Mouse (Mus musculus) liver, adult 2 months (tissue): ENCODE measurements around the gene Mras. TPM values are rescaled to one million over a fixed set of nuclear protein-coding genes. Genes with fewer than 3 reads are reported as not detected.

Source experiments
- DNase-seq: peaks from one replicate; pipeline ENCODE4 v3.0.0-alpha.2; 2011; ENCODE audit warnings: low read depth, low spot score; ENCODE audit errors: extremely low read depth
- H3K27ac ChIP-seq: fragments of 200-500 bp; replicated peaks from 2 replicates; pipeline ENCODE4 v1.5.1; 2012; ENCODE audit warnings: low read depth, mild to moderate bottlenecking, control low read depth, inconsistent platforms, low read length; ENCODE audit not compliant: insufficient read depth
- H3K27me3 ChIP-seq: fragments of 200-500 bp; 2 replicates; pipeline ENCODE4 v1.6.1; 2012; ENCODE audit warnings: mild to moderate bottlenecking, moderate library complexity, low read length, inconsistent platforms; ENCODE audit not compliant: control insufficient read depth, insufficient read depth
- H3K36me3 ChIP-seq: fragments of 200-500 bp; 2 replicates; pipeline ENCODE4 v1.6.1; 2012; ENCODE audit warnings: low read length, inconsistent platforms; ENCODE audit not compliant: control insufficient read depth, insufficient read depth
- H3K4me1 ChIP-seq: fragments of 200-500 bp; 2 replicates; pipeline ENCODE4 v1.6.1; 2011; ENCODE audit warnings: low read length; ENCODE audit not compliant: control insufficient read depth, insufficient read depth
- H3K4me3 ChIP-seq: fragments of 200-500 bp; 2 replicates; pipeline ENCODE4 v1.5.1; 2011; ENCODE audit warnings: low read depth, mild to moderate bottlenecking, control low read depth, low read length, moderate library complexity; ENCODE audit not compliant: insufficient read depth
- H3K79me2 ChIP-seq: fragments of 200-500 bp; 2 replicates; pipeline ENCODE4 v1.6.1; 2012; ENCODE audit warnings: inconsistent platforms, mild to moderate bottlenecking, low read length, moderate library complexity; ENCODE audit not compliant: control insufficient read depth, insufficient read depth
- H3K9ac ChIP-seq: fragments of 200-500 bp; 2 replicates; pipeline ENCODE4 v1.6.1; 2012; ENCODE audit warnings: low read depth, mild to moderate bottlenecking, control low read depth, inconsistent platforms, low read length
- CTCF ChIP-seq: fragments of 200-500 bp; IDR thresholded peaks from 2 replicates; pipeline ENCODE4 v1.5.1; 2011; ENCODE audit warnings: low read depth, low read length, control low read depth
- POLR2A ChIP-seq: fragments of 200-500 bp; IDR thresholded peaks from 2 replicates; pipeline ENCODE4 v1.6.1; 2011; ENCODE audit warnings: low read length, control low read depth; ENCODE audit not compliant: insufficient read depth; ENCODE audit errors: extremely low read depth
- WGBS: fragments of 180-500 bp; shearing (Covaris S2); methylation state at CpG from one replicate; pipeline ENCODE4 v1.1.7; 2018; 5-methylcytosine and 5-hydroxymethylcytosine counted together
- polyA plus RNA-seq: library from polyadenylated mRNA; depleted of rRNA; stranded (reverse); fragments of >200 nt; gene quantifications from 2 replicates; pipeline ENCODE4 v1.2.3, GENCODE M21; 2012; rRNA removed
- total RNA-seq: library from RNA; depleted of rRNA; stranded (reverse); fragments of >200 nt; gene quantifications from 2 replicates; pipeline ENCODE4 v1.2.3, GENCODE M21; 2014; rRNA removed

The Mras gene
- total and polyA plus RNA-seq, 2 experiments: 2.9 to 4.1 TPM

DNA sequence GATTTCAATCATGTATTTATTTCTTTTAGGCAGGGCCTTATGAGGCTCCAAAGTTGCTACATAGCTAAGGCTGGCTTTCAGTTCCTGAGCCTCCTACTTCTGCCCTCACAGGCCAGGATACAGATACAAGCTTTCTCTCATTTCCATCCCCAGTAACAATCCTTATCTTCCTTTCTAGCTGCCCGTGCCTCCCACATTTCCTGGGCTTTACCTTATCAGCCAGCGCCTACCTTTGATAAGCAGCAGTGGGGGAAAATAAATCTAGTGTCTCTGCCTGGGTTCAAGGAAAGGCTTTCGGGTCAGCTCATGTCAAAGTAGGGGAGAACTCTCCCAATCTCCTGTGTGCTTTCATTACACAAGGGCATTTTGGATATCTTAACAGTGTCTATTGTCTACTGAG lies 95.6 kb downstream of the Mras start:
- no peak overlapping the region for H3K9ac ChIP-seq
- no peak overlapping the region for H3K4me3 ChIP-seq
- no peaks in the 10 kb centered on the region for H3K4me1 ChIP-seq
- no peaks in the 10 kb centered on the region for H3K27me3 ChIP-seq
- H3K27ac ChIP-seq: no peak overlapping the region
- WGBS: 53% methylated on average over 3 of the region's 3 CpGs
- DNase-seq: no peak
- H3K79me2 ChIP-seq: no peaks in the 10 kb centered on the region
- no peaks in the 10 kb centered on the region for H3K36me3 ChIP-seq
- TF ChIP-seq CTCF: no peak
- TF ChIP-seq POLR2A: no peak

DNA sequence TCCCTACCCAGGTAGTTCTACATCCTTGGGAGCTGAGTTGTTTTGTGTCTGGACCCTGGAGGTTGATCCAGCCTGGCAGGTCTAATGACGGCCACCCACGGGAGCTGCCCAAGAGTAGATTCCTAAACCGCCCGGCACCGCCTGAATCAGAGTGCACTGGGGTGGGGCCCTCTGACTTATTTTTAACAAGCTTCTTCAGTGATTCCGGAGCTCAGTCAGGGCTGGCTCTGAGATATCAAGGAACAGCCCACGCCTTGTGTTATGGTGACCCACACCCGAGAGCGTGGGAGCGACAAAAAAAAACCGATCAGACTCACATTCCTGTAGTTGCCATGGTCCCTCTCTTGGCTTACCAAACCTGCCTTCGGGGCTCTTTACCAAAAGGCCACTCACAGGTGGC lies 97.1 kb downstream of the Mras start:
- Histone ChIP-seq H3K4me3 (no peak overlapping the region), H3K9ac (no peak overlapping the region), H3K4me1 (no peaks in the 10 kb centered on the region), H3K79me2 (no peaks in the 10 kb centered on the region), H3K27ac (no peak overlapping the region), H3K27me3 (no peaks in the 10 kb centered on the region), H3K36me3 (no peaks in the 10 kb centered on the region)
- 89% methylated on average over 12 of the region's 12 CpGs for whole genome bisulfite sequencing
- DNase-seq: no peak
- no peak for TF ChIP-seq POLR2A
- no peak for TF ChIP-seq CTCF

DNA sequence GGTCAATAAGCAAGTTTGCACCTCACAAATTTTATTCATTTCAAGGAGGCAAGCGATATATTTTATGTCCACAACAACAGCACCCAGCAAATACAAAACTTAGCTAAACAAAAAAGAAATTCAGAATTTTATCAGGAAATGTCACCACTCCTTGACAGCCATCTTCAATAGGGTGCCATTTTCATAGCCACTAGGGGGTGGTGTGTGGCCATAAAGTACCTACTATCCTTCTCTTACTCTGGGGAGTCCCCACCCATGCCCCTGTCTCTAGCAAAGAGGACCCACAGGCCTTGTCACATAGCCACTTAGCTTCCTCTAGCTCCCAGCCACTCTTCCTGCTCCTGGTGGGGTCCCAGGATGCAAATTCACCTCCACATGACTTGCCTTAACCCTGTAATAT lies 98.0 kb downstream of the Mras start:
- no peaks in the 10 kb centered on the region for H3K79me2 ChIP-seq
- H3K27ac ChIP-seq: no peak overlapping the region
- H3K9ac ChIP-seq: no peak overlapping the region
- H3K27me3 ChIP-seq: no peaks in the 10 kb centered on the region
- DNase-seq: no peak
- WGBS: 89% methylated on average over 1 of the region's 1 CpGs
- H3K4me3 ChIP-seq: no peak overlapping the region
- TF ChIP-seq CTCF: no peak
- no peak for TF ChIP-seq POLR2A
- no peaks in the 10 kb centered on the region for H3K36me3 ChIP-seq
- H3K4me1 ChIP-seq: no peaks in the 10 kb centered on the region

DNA sequence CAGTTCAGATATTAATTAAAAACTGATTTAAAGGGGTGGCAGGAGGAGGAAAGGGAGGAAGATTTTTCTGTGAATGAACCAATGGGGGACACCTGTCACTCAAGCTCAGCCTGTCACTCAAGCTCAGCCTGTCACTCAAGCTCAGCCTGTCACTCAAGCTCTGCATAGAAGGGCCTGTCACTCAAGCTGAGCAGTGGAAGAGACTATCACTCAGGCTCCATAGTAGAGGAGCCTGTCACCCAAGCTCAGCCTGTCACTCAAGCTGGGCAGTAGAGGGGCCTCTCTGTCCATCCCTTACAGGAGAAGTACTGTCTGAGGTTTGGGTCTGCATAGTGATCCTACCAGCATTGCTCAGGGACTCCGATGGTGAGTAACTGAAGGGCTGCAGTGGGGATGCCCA lies 98.9 kb downstream of the Mras start:
- Histone ChIP-seq H3K36me3 (no peaks in the 10 kb centered on the region), H3K27ac (no peak overlapping the region), H3K4me3 (no peak overlapping the region), H3K79me2 (no peaks in the 10 kb centered on the region), H3K9ac (no peak overlapping the region), H3K4me1 (no peaks in the 10 kb centered on the region), H3K27me3 (no peaks in the 10 kb centered on the region)
- no peak for TF ChIP-seq CTCF
- no peak for TF ChIP-seq POLR2A
- WGBS: 100% methylated on average over 1 of the region's 1 CpGs
- DNase-seq: no peak

DNA sequence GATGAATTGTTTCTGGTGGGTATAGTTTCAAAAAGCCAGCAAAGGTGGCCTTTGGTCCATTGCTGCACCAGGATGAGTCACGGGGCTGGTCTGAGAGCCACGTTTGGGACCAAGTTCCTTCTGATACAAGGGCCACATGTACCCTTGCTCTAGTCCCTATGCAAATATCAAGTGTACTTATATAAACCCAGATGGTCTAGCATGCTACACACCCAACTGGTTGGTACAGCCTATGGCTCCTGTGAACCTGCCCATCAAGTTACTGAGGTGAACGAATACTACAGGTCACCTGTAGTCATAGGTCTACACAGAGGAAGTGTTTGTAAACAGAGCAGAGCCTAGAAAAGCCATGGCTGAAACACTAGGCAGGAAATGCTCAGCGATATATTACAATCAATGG lies 100.6 kb downstream of the Mras start:
- 81% methylated on average over 4 of the region's 4 CpGs for WGBS
- TF ChIP-seq POLR2A (no peak), CTCF (no peak)
- H3K4me1 ChIP-seq: no peaks in the 10 kb centered on the region
- H3K4me3 ChIP-seq: no peak overlapping the region
- no peak overlapping the region for H3K27ac ChIP-seq
- H3K27me3 ChIP-seq: no peaks in the 10 kb centered on the region
- H3K36me3 ChIP-seq: no peaks in the 10 kb centered on the region
- H3K79me2 ChIP-seq: no peaks in the 10 kb centered on the region
- H3K9ac ChIP-seq: no peak overlapping the region
- DNase-seq: no peak

Other genes with a start within 250 kb of the Mras start
- gene Faiml, start 200.1 kb downstream of the Mras start, total RNA-seq: not detected in 2 replicates
- gene Faiml, start 200.1 kb downstream of the Mras start, polyA plus RNA-seq: not detected in 2 replicates
- 6.1 and 9.4 TPM in 2 replicates for gene Cep70, start 194.0 kb downstream of the Mras start, total RNA-seq
- 0.68 and 0.70 TPM in 2 replicates for gene Cep70, start 194.0 kb downstream of the Mras start, polyA plus RNA-seq
- gene Esyt3, start 78.8 kb downstream of the Mras start, total RNA-seq: under 0.01 TPM in 1 of 2 replicates, not detected in the other
- 0.06 and 0.11 TPM in 2 replicates for gene Esyt3, start 78.8 kb downstream of the Mras start, polyA plus RNA-seq
- gene Nme9, start 14.1 kb upstream of the Mras start, total RNA-seq: not detected in 2 replicates
- not detected in 2 replicates for gene Nme9, start 14.1 kb upstream of the Mras start, polyA plus RNA-seq
- gene Armc8, start 131.5 kb upstream of the Mras start, total RNA-seq: 9.3 and 12.1 TPM in 2 replicates
- 3.8 and 4.4 TPM in 2 replicates for gene Armc8, start 131.5 kb upstream of the Mras start, polyA plus RNA-seq
- gene Dbr1, start 138.4 kb upstream of the Mras start, total RNA-seq: 6.9 and 11.5 TPM in 2 replicates
- 5.4 and 7.1 TPM in 2 replicates for gene Dbr1, start 138.4 kb upstream of the Mras start, polyA plus RNA-seq
- gene A4gnt, start 175.1 kb upstream of the Mras start, total RNA-seq: not detected in 2 replicates
- not detected in 2 replicates for gene A4gnt, start 175.1 kb upstream of the Mras start, polyA plus RNA-seq
- gene Dzip1l, start 192.1 kb upstream of the Mras start, total RNA-seq: 0.46 and 0.47 TPM in 2 replicates
- 0.20 and 0.22 TPM in 2 replicates for gene Dzip1l, start 192.1 kb upstream of the Mras start, polyA plus RNA-seq